Mouse (Mus musculus) limb, embryonic 12.5 days (tissue): ENCODE data around the gene Cdkn2d. TPM values are rescaled to one million over a fixed set of nuclear protein-coding genes. Genes with fewer than 3 reads are reported as not detected.

Experiments used
- ATAC-seq: fragments of 200-750 bp; cut with Nextera tagmentation; 2 replicates; pipeline ENCODE4 v1.8.0; 2017; ENCODE audit warnings: low read depth, moderate TSS enrichment; ENCODE audit not compliant: insufficient number of reproducible peaks, insufficient read depth, low FRiP score, low TSS enrichment
- H3K27ac ChIP-seq: fragments of 300-500 bp; sonication (generic); 2 replicates; pipeline ENCODE4 v1.5.1; 2016; ENCODE audit warnings: mild to moderate bottlenecking, moderate library complexity
- H3K27me3 ChIP-seq: fragments of 300-500 bp; sonication (generic); 2 replicates; pipeline ENCODE4 v1.6.1; 2016; ENCODE audit warnings: mild to moderate bottlenecking, moderate library complexity
- H3K36me3 ChIP-seq: fragments of 300-500 bp; sonication (generic); 2 replicates; pipeline ENCODE4 v1.6.1; 2016; ENCODE audit warnings: mild to moderate bottlenecking, moderate library complexity
- H3K4me1 ChIP-seq: fragments of 300-500 bp; sonication (generic); replicated peaks from 2 replicates; pipeline ENCODE4 v1.6.1; 2016
- H3K4me2 ChIP-seq: fragments of 300-500 bp; sonication (generic); 2 replicates; pipeline ENCODE4 v1.6.1; 2016; ENCODE audit warnings: mild to moderate bottlenecking, moderate library complexity
- H3K4me3 ChIP-seq: fragments of 300-500 bp; sonication (generic); replicated peaks from 2 replicates; pipeline ENCODE4 v1.5.1; 2016; ENCODE audit warnings: mild to moderate bottlenecking
- H3K9ac ChIP-seq: fragments of 300-500 bp; sonication (generic); replicated peaks from 2 replicates; pipeline ENCODE4 v1.6.1; 2016; ENCODE audit warnings: mild to moderate bottlenecking, moderate library complexity
- H3K9me3 ChIP-seq: fragments of 300-500 bp; sonication (generic); 2 replicates; pipeline ENCODE4 v1.6.1; 2016; ENCODE audit warnings: mild to moderate bottlenecking, moderate library complexity
- WGBS: fragments of 180-500 bp; shearing (Covaris S2); methylation state at CpG from one replicate; pipeline ENCODE4 v1.1.7; 2016; 5-methylcytosine and 5-hydroxymethylcytosine counted together
- polyA plus RNA-seq: library from polyadenylated mRNA; unstranded; fragments of >200 nt; fragmentation: Nextera tagmentation; extraction: Ambion mirVana; gene quantifications from 2 replicates; pipeline ENCODE4 v1.2.1, GENCODE M21; 2016

Gene Cdkn2d
- polyA plus RNA-seq, 1 experiment from 2014 or later = 46.9 TPM

- WGBS = under 1% methylated on average over 20 of the region's 20 CpGs
- peak overlapping the region; percentile 71 for H3K9ac ChIP-seq
- no peak for ATAC-seq
- H3K27me3 ChIP-seq = no peaks in the 10 kb centered on the region
- H3K4me1 ChIP-seq = peaks cover 35% of the 10 kb centered on the region
- no peaks in the 10 kb centered on the region for H3K9me3 ChIP-seq
- H3K27ac ChIP-seq = peak overlapping the region; percentile 90
- peak overlapping the region; percentile 92 for H3K4me2 ChIP-seq
- peak overlapping the region; percentile 73 for H3K4me3 ChIP-seq
- peaks cover under 1% of the 10 kb centered on the region; the same call in 1 of the 2 replicates for H3K36me3 ChIP-seq
Measured at GRCm38 (mm10) chr9:21290589-21290988, 618 bp downstream of the Cdkn2d start.

GRCm38 (mm10) chr9:21289337-21289671 is 1.9 kb downstream of the Cdkn2d start:
- H3K36me3 ChIP-seq = peaks cover 12% of the 10 kb centered on the region
- H3K9me3 ChIP-seq = no peaks in the 10 kb centered on the region
- 83% methylated on average over 2 of the region's 2 CpGs for WGBS
- no peak overlapping the region for H3K9ac ChIP-seq
- no peak for ATAC-seq
- peaks cover 26% of the 10 kb centered on the region for H3K4me1 ChIP-seq
- peak overlapping the region; percentile 11; the same call in 1 of the 2 replicates for H3K4me3 ChIP-seq
- H3K27ac ChIP-seq = no peak overlapping the region
- H3K4me2 ChIP-seq = peak overlapping the region; percentile 92
- H3K27me3 ChIP-seq = no peaks in the 10 kb centered on the region

- Histone ChIP-seq H3K36me3 (peaks cover 18% of the 10 kb centered on the region), H3K4me3 (peak overlapping the region; percentile 82), H3K9ac (no peak overlapping the region), H3K9me3 (no peaks in the 10 kb centered on the region), H3K27me3 (no peaks in the 10 kb centered on the region), H3K4me2 (peak overlapping the region; percentile 92), H3K4me1 (peaks cover 26% of the 10 kb centered on the region), H3K27ac (peak overlapping the region; percentile 78)
- 77% methylated on average over 13 of the region's 13 CpGs for WGBS
- no peak for ATAC-seq
Measured at GRCm38 (mm10) chr9:21288404-21289336, 2.5 kb downstream of the Cdkn2d start.

GRCm38 (mm10) chr9:21287571-21288402 is 3.4 kb downstream of the Cdkn2d start, which contains the start of gene Kri1:
TSS of gene Kri1 (minus strand) at chr9:21287969.
- peaks cover 23% of the 10 kb centered on the region for H3K36me3 ChIP-seq
- H3K27me3 ChIP-seq = no peaks in the 10 kb centered on the region
- H3K9me3 ChIP-seq = no peaks in the 10 kb centered on the region
- peak within 1 kb of the TSS; percentile 82 for H3K4me3 ChIP-seq
- H3K4me1 ChIP-seq = peaks cover 26% of the 10 kb centered on the region
- under 1% methylated on average over 59 of the region's 59 CpGs for WGBS
- ATAC-seq = peak; percentile 57
- peak within 1 kb of the TSS; percentile 92 for H3K4me2 ChIP-seq
- H3K9ac ChIP-seq = peak within 1 kb of the TSS; percentile 76
- H3K27ac ChIP-seq = peak within 1 kb of the TSS; percentile 78

- H3K4me3 ChIP-seq = peak overlapping the region; percentile 82
- no peaks in the 10 kb centered on the region for H3K27me3 ChIP-seq
- peak overlapping the region; percentile 92 for H3K4me2 ChIP-seq
- no peak overlapping the region for H3K27ac ChIP-seq
- peaks cover 26% of the 10 kb centered on the region for H3K4me1 ChIP-seq
- WGBS = 61% methylated on average over 3 of the region's 3 CpGs
- no peaks in the 10 kb centered on the region for H3K9me3 ChIP-seq
- ATAC-seq = no peak
- peaks cover 33% of the 10 kb centered on the region for H3K36me3 ChIP-seq
- peak overlapping the region; percentile 76 for H3K9ac ChIP-seq
Measured at GRCm38 (mm10) chr9:21286753-21287152, 4.5 kb downstream of the Cdkn2d start.

GRCm38 (mm10) chr9:21283994-21284393 is 7.2 kb downstream of the Cdkn2d start:
- 87% methylated on average over 3 of the region's 3 CpGs for WGBS
- no peaks in the 10 kb centered on the region for H3K27me3 ChIP-seq
- no peak overlapping the region for H3K9ac ChIP-seq
- H3K27ac ChIP-seq = no peak overlapping the region
- no peak overlapping the region for H3K4me2 ChIP-seq
- H3K36me3 ChIP-seq = peaks cover 59% of the 10 kb centered on the region
- H3K4me1 ChIP-seq = peaks cover 15% of the 10 kb centered on the region
- H3K4me3 ChIP-seq = no peak overlapping the region
- H3K9me3 ChIP-seq = no peaks in the 10 kb centered on the region
- ATAC-seq = no peak

- Histone ChIP-seq H3K9me3 (no peaks in the 10 kb centered on the region), H3K4me1 (peaks cover 15% of the 10 kb centered on the region), H3K36me3 (peaks cover 64% of the 10 kb centered on the region), H3K27ac (no peak overlapping the region), H3K4me2 (no peak overlapping the region), H3K27me3 (no peaks in the 10 kb centered on the region), H3K4me3 (no peak overlapping the region), H3K9ac (no peak overlapping the region)
- ATAC-seq = no peak
- 92% methylated on average over 5 of the region's 5 CpGs for WGBS
Measured at GRCm38 (mm10) chr9:21283591-21283990, 7.6 kb downstream of the Cdkn2d start.

- no peaks in the 10 kb centered on the region for H3K9me3 ChIP-seq
- no peak overlapping the region for H3K9ac ChIP-seq
- no peaks in the 10 kb centered on the region for H3K27me3 ChIP-seq
- H3K36me3 ChIP-seq = peaks cover 98% of the 10 kb centered on the region
- ATAC-seq = no peak
- WGBS = 94% methylated on average over 5 of the region's 5 CpGs
- H3K4me3 ChIP-seq = no peak overlapping the region
- no peaks in the 10 kb centered on the region for H3K4me1 ChIP-seq
- no peak overlapping the region for H3K4me2 ChIP-seq
- H3K27ac ChIP-seq = no peak overlapping the region
Measured at GRCm38 (mm10) chr9:21277776-21278175, 13.4 kb downstream of the Cdkn2d start.

GRCm38 (mm10) chr9:21276307-21276706 is 14.9 kb downstream of the Cdkn2d start:
- Histone ChIP-seq H3K9me3 (no peaks in the 10 kb centered on the region), H3K36me3 (peaks cover 98% of the 10 kb centered on the region), H3K9ac (no peak overlapping the region), H3K4me3 (no peak overlapping the region), H3K27ac (no peak overlapping the region), H3K4me1 (no peaks in the 10 kb centered on the region), H3K4me2 (no peak overlapping the region), H3K27me3 (no peaks in the 10 kb centered on the region)
- WGBS = 91% methylated on average over 8 of the region's 8 CpGs
- no peak for ATAC-seq

- 91% methylated on average over 12 of the region's 12 CpGs for WGBS
- no peak overlapping the region for H3K4me2 ChIP-seq
- no peaks in the 10 kb centered on the region for H3K9me3 ChIP-seq
- H3K27me3 ChIP-seq = no peaks in the 10 kb centered on the region
- no peak for ATAC-seq
- no peak overlapping the region for H3K27ac ChIP-seq
- H3K36me3 ChIP-seq = peaks cover 98% of the 10 kb centered on the region
- H3K4me1 ChIP-seq = no peaks in the 10 kb centered on the region
- H3K9ac ChIP-seq = no peak overlapping the region
- no peak overlapping the region for H3K4me3 ChIP-seq
Measured at GRCm38 (mm10) chr9:21275727-21276126, 15.5 kb downstream of the Cdkn2d start.
